In genomic region chr2:5577399-5578129, GRCm38 (mm10) we compare ENCODE assay signal across 9 mouse cellular contexts.
DNase-seq lines count a peak whose midpoint lies in the region; ATAC-seq and TF ChIP-seq lines count a peak whose summit lies in the region.
"Had no signal": no experiment of that assay in that cellular context is flagged by ENCODE, and none has a peak within 500 bp of the region (broad histone marks: within the 10 kb centered on the region; RNA-seq: fewer than 3 reads in every experiment).

No protein-coding gene starts in this region.

- no peaks in the 10 kb centered on the region for H3K36me3 ChIP-seq in hindbrain, embryonic 10.5 days
- no peaks in the 10 kb centered on the region for H3K36me3 ChIP-seq in lung, postnatal 0 days (ENCODE audit: insufficient read depth, low read length)
- H3K36me3 ChIP-seq: liver, embryonic 15.5 days had no signal

- WGBS in hindbrain, embryonic 10.5 days = 65% methylated on average over 9 of the region's 9 CpGs
- WGBS in lung, postnatal 0 days = 35% methylated on average over 9 of the region's 9 CpGs

- peaks cover 15% of the 10 kb centered on the region for H3K4me1 ChIP-seq in hindbrain, embryonic 10.5 days (replicated peaks)
- H3K4me1 ChIP-seq in lung, postnatal 0 days (ENCODE audit: insufficient read depth, low read depth, low read length) = peaks cover 8% of the 10 kb centered on the region; the same call in 1 of the 2 replicates
- H3K4me1 ChIP-seq: liver, embryonic 15.5 days had no signal

- ATAC-seq in cerebellum, adult (ENCODE audit: insufficient number of reproducible peaks, low FRiP score, low TSS enrichment) = peak; percentile 26; the same call in 1 of the 2 replicates
- ATAC-seq in lung, postnatal 0 days = peak; percentile 89

- no peak overlapping the region for H3K4me2 ChIP-seq in lung, postnatal 0 days (replicated peaks; ENCODE audit: low read depth, low read length)
- H3K4me2 ChIP-seq: liver, embryonic 15.5 days had no signal

- TF ChIP-seq EP300 in lung, postnatal 0 days (IDR thresholded peaks at IDR 0.05) = peak; percentile 75

- H3K4me3 ChIP-seq in hindbrain, embryonic 10.5 days = no peak overlapping the region
- H3K4me3 ChIP-seq in lung, postnatal 0 days (ENCODE audit: low read depth, low read length) = no peak overlapping the region
- H3K4me3 ChIP-seq: liver, embryonic 15.5 days had no signal

- peak; percentile 20 for DNase-seq in adrenal gland, postnatal 14 days
- no peak for DNase-seq in adrenal gland, adult (ENCODE audit: inconsistent age in 2 of 2, low spot score in 1 of 2)
- no peak for DNase-seq in hindbrain, embryonic 10.5 days (ENCODE audit: low spot score)
- peak; percentile 90 for DNase-seq in lung, postnatal 0 days (ENCODE audit: low spot score)
- no peak for DNase-seq in testis, postnatal 14 days (ENCODE audit: low spot score)
- DNase-seq in spleen, postnatal 4 days (ENCODE audit: low spot score in 2 of 2) = no peak
- no peak for DNase-seq in urinary bladder, postnatal 25 days (ENCODE audit: low spot score)

- H3K9ac ChIP-seq in lung, postnatal 0 days (replicated peaks; ENCODE audit: low read depth) = no peak overlapping the region
- H3K9ac ChIP-seq: liver, embryonic 15.5 days had no signal

- no peaks in the 10 kb centered on the region for H3K9me3 ChIP-seq in hindbrain, embryonic 10.5 days
- H3K9me3 ChIP-seq in lung, postnatal 0 days (ENCODE audit: low read length) = no peaks in the 10 kb centered on the region
- H3K9me3 ChIP-seq: liver, embryonic 15.5 days had no signal

- H3K27ac ChIP-seq in hindbrain, embryonic 10.5 days = peak overlapping the region; percentile 70
- peak overlapping the region; percentile 60 for H3K27ac ChIP-seq in lung, postnatal 0 days (ENCODE audit: low read length)
- H3K27ac ChIP-seq: liver, embryonic 15.5 days had no signal

- H3K27me3 ChIP-seq in hindbrain, embryonic 10.5 days (ENCODE audit: insufficient read depth, poor library complexity, severe bottlenecking) = no peaks in the 10 kb centered on the region
- no peaks in the 10 kb centered on the region for H3K27me3 ChIP-seq in lung, postnatal 0 days (replicated peaks; ENCODE audit: insufficient read depth, low read length)
- H3K27me3 ChIP-seq: liver, embryonic 15.5 days had no signal

- TF ChIP-seq CTCF in lung, postnatal 0 days (IDR thresholded peaks at IDR 0.05) = no peak

Comparison
In these comparisons a context has a peak if more than half of its experiments do, and no peak if none do; other contexts are left out.
1. DNase-seq: peak in adrenal gland, postnatal 14 days (single experiment) and lung, postnatal 0 days (single experiment); none in adrenal gland, adult (0 of 2), hindbrain, embryonic 10.5 days (single experiment), testis, postnatal 14 days (single experiment), spleen, postnatal 4 days (0 of 2) and urinary bladder, postnatal 25 days (single experiment).